Mouse (Mus musculus): ENCODE measurements around the gene Abhd17c. TPM values are rescaled to one million over a fixed set of nuclear protein-coding genes. Genes with fewer than 3 reads are reported as not detected.
"Not testable (repeated sequence)": the region's sequence is repeated elsewhere in the genome, so short reads cannot be mapped to it uniquely, and the experiment has no call there.

Gene Abhd17c
- total RNA-seq, 4 experiments from 2014 or later, result 8.5 to 10.2 (median 8.9) TPM

- no peak for DNase-seq (ENCODE audit: low spot score in 2 of 2)
Measured at GRCm38 (mm10) chr7:84152821-84153220, 1.1 kb upstream of the Abhd17c start.

- no peak for DNase-seq (ENCODE audit: low spot score in 2 of 2)
Measured at GRCm38 (mm10) chr7:84152374-84152773, 681 bp upstream of the Abhd17c start.

GRCm38 (mm10) chr7:84151960-84152334, 254 bp upstream of the Abhd17c start:
- DNase-seq (ENCODE audit: low spot score in 2 of 2), result peak; percentile 90

GRCm38 (mm10) chr7:84150361-84151000, 1.2 kb downstream of the Abhd17c start:
- DNase-seq (ENCODE audit: low spot score in 2 of 2), result no peak

- DNase-seq (ENCODE audit: low spot score in 2 of 2), result no peak
Measured at GRCm38 (mm10) chr7:84149821-84150220, 1.9 kb downstream of the Abhd17c start.

GRCm38 (mm10) chr7:84148896-84149295, 2.8 kb downstream of the Abhd17c start:
- DNase-seq (ENCODE audit: low spot score in 2 of 2), result no peak

- DNase-seq (ENCODE audit: low spot score in 2 of 2), result no peak
Measured at GRCm38 (mm10) chr7:84147746-84148145, 3.9 kb downstream of the Abhd17c start.

GRCm38 (mm10) chr7:84145633-84146032, 6.1 kb downstream of the Abhd17c start:
- DNase-seq (ENCODE audit: low spot score in 2 of 2), result no peak

- DNase-seq (ENCODE audit: low spot score in 2 of 2), result no peak
Measured at GRCm38 (mm10) chr7:84142736-84143473, 8.8 kb downstream of the Abhd17c start.

- DNase-seq (ENCODE audit: low spot score in 2 of 2), result no peak
Measured at GRCm38 (mm10) chr7:84142196-84142595, 9.5 kb downstream of the Abhd17c start.

GRCm38 (mm10) chr7:84139566-84139965, 12.1 kb downstream of the Abhd17c start:
- DNase-seq (ENCODE audit: low spot score in 2 of 2), result no peak

- no peak for DNase-seq (ENCODE audit: low spot score in 2 of 2)
Measured at GRCm38 (mm10) chr7:84138731-84139130, 13.0 kb downstream of the Abhd17c start.

GRCm38 (mm10) chr7:84137779-84138178, 13.9 kb downstream of the Abhd17c start:
- no peak for DNase-seq (ENCODE audit: low spot score in 2 of 2)

GRCm38 (mm10) chr7:84135799-84136700, 15.6 kb downstream of the Abhd17c start:
- DNase-seq (ENCODE audit: low spot score in 2 of 2), result no peak

GRCm38 (mm10) chr7:84132704-84133103, 19.0 kb downstream of the Abhd17c start:
- DNase-seq (ENCODE audit: low spot score in 2 of 2), result no peak

- no peak for DNase-seq (ENCODE audit: low spot score in 2 of 2)
Measured at GRCm38 (mm10) chr7:84131736-84132135, 20.0 kb downstream of the Abhd17c start.

GRCm38 (mm10) chr7:84128661-84129060, 23.0 kb downstream of the Abhd17c start:
- DNase-seq (ENCODE audit: low spot score in 2 of 2), result no peak

GRCm38 (mm10) chr7:84125730-84126129, 26.0 kb downstream of the Abhd17c start:
- no peak for DNase-seq (ENCODE audit: low spot score in 2 of 2)

GRCm38 (mm10) chr7:84123651-84124050, 28.0 kb downstream of the Abhd17c start:
- not testable (repeated sequence) for DNase-seq (ENCODE audit: low spot score in 2 of 2)

GRCm38 (mm10) chr7:84121778-84122177, 29.9 kb downstream of the Abhd17c start:
- DNase-seq (ENCODE audit: low spot score in 2 of 2), result no peak

GRCm38 (mm10) chr7:84120142-84120760, 31.4 kb downstream of the Abhd17c start:
- no peak for DNase-seq (ENCODE audit: low spot score in 2 of 2)
